Mouse (Mus musculus) lung, postnatal 36 days (tissue): Measurements from ENCODE around the gene Glrx2.

Source experiments
- DNase-seq: peaks from one replicate; pipeline ENCODE4 v3.0.0; 2022; ENCODE audit warnings: mixed read lengths

Gene Glrx2

GRCm38 (mm10) chr1:143762159-143762558 lies 46.0 kb downstream of the Glrx2 start:
- no peak for DNase-seq

- DNase-seq = peak; percentile 8
Measured at GRCm38 (mm10) chr1:143764443-143764842, 48.3 kb downstream of the Glrx2 start.

GRCm38 (mm10) chr1:143765801-143766200 lies 49.7 kb downstream of the Glrx2 start:
- no peak for DNase-seq

GRCm38 (mm10) chr1:143766238-143766637 lies 50.1 kb downstream of the Glrx2 start:
- DNase-seq = no peak

GRCm38 (mm10) chr1:143770444-143771109 lies 54.4 kb downstream of the Glrx2 start:
- peak; percentile 46 for DNase-seq

- DNase-seq = no peak
Measured at GRCm38 (mm10) chr1:143773082-143773481, 56.9 kb downstream of the Glrx2 start.

GRCm38 (mm10) chr1:143773909-143774308 lies 57.8 kb downstream of the Glrx2 start:
- DNase-seq = no peak

GRCm38 (mm10) chr1:143776446-143777411 lies 60.6 kb downstream of the Glrx2 start, which contains the start of the genes Trove2 and Uchl5:
TSS of gene Trove2 (minus strand) at chr1:143777068.
TSS of gene Uchl5 (plus strand) at chr1:143777272.
- DNase-seq = peak; percentile 97

GRCm38 (mm10) chr1:143777558-143778218 lies 61.5 kb downstream of the Glrx2 start:
- DNase-seq = peak; percentile 9

GRCm38 (mm10) chr1:143788584-143789227 lies 72.6 kb downstream of the Glrx2 start:
- peak; percentile 64 for DNase-seq
